Mouse (Mus musculus): ENCODE measurements around the gene Mpp6. TPM values are rescaled to one million over a fixed set of nuclear protein-coding genes. Genes with fewer than 3 reads are reported as not detected.

The Mpp6 gene
- polyA plus RNA-seq, 1 experiment from 2014 or later = 80.8 TPM

- ATAC-seq (ENCODE audit: low read depth) (no peak), DNase-seq (ENCODE audit: low spot score) (no peak)
- H3K4me2 ChIP-seq (ENCODE audit: low read depth, low read length) = no peak overlapping the region
- no peak overlapping the region for H3K27ac ChIP-seq (replicated peaks; ENCODE audit: low read depth, low read length)
- H3K9ac ChIP-seq (ENCODE audit: low read depth, low read length) = no peak overlapping the region
- H3K27me3 ChIP-seq (replicated peaks; ENCODE audit: control insufficient read depth, insufficient read depth, low read length) = no peaks in the 10 kb centered on the region
- H3K4me3 ChIP-seq (ENCODE audit: low read depth, low read length) = no peak overlapping the region
- no peaks in the 10 kb centered on the region for H3K4me1 ChIP-seq (ENCODE audit: control insufficient read depth, insufficient read depth, low read length)
- no peaks in the 10 kb centered on the region for H3K9me3 ChIP-seq (ENCODE audit: control insufficient read depth, low read length)
- WGBS = 85% methylated on average over 4 of the region's 4 CpGs
- peaks cover 9% of the 10 kb centered on the region for H3K36me3 ChIP-seq (ENCODE audit: control insufficient read depth, insufficient read depth, low read length)
These were observed 58.8 kb downstream of the Mpp6 start for GRCm38 (mm10) chr6:50168821-50169220.

GRCm38 (mm10) chr6:50169771-50170170 lies 59.7 kb downstream of the Mpp6 start:
- ATAC-seq (ENCODE audit: low read depth) = no peak
- peaks cover 9% of the 10 kb centered on the region for H3K36me3 ChIP-seq (ENCODE audit: control insufficient read depth, insufficient read depth, low read length)
- no peaks in the 10 kb centered on the region for H3K27me3 ChIP-seq (replicated peaks; ENCODE audit: control insufficient read depth, insufficient read depth, low read length)
- no peak for DNase-seq (ENCODE audit: low spot score)
- H3K9ac ChIP-seq (ENCODE audit: low read depth, low read length) = no peak overlapping the region
- H3K9me3 ChIP-seq (ENCODE audit: control insufficient read depth, low read length) = no peaks in the 10 kb centered on the region
- H3K4me1 ChIP-seq (ENCODE audit: control insufficient read depth, insufficient read depth, low read length) = no peaks in the 10 kb centered on the region
- no peak overlapping the region for H3K4me2 ChIP-seq (ENCODE audit: low read depth, low read length)
- H3K4me3 ChIP-seq (ENCODE audit: low read depth, low read length) = no peak overlapping the region
- H3K27ac ChIP-seq (replicated peaks; ENCODE audit: low read depth, low read length) = no peak overlapping the region

GRCm38 (mm10) chr6:50175736-50176135 lies 65.7 kb downstream of the Mpp6 start:
- no peak overlapping the region for H3K9ac ChIP-seq (ENCODE audit: low read depth, low read length)
- no peak overlapping the region for H3K27ac ChIP-seq (replicated peaks; ENCODE audit: low read depth, low read length)
- H3K4me1 ChIP-seq (ENCODE audit: control insufficient read depth, insufficient read depth, low read length) = no peaks in the 10 kb centered on the region
- no peak overlapping the region for H3K4me3 ChIP-seq (ENCODE audit: low read depth, low read length)
- H3K9me3 ChIP-seq (ENCODE audit: control insufficient read depth, low read length) = no peaks in the 10 kb centered on the region
- ATAC-seq (ENCODE audit: low read depth) (no peak), DNase-seq (ENCODE audit: low spot score) (no peak)
- H3K36me3 ChIP-seq (ENCODE audit: control insufficient read depth, insufficient read depth, low read length) = peaks cover 9% of the 10 kb centered on the region
- no peaks in the 10 kb centered on the region for H3K27me3 ChIP-seq (replicated peaks; ENCODE audit: control insufficient read depth, insufficient read depth, low read length)
- WGBS = 90% methylated on average over 1 of the region's 1 CpGs
- no peak overlapping the region for H3K4me2 ChIP-seq (ENCODE audit: low read depth, low read length)

GRCm38 (mm10) chr6:50180189-50180588 lies 70.1 kb downstream of the Mpp6 start:
- ATAC-seq (ENCODE audit: low read depth) (no peak), DNase-seq (ENCODE audit: low spot score) (no peak)
- H3K27me3 ChIP-seq (replicated peaks; ENCODE audit: control insufficient read depth, insufficient read depth, low read length) = no peaks in the 10 kb centered on the region
- WGBS = 73% methylated on average over 4 of the region's 4 CpGs
- H3K4me1 ChIP-seq (ENCODE audit: control insufficient read depth, insufficient read depth, low read length) = no peaks in the 10 kb centered on the region
- H3K4me3 ChIP-seq (ENCODE audit: low read depth, low read length) = no peak overlapping the region
- H3K9me3 ChIP-seq (ENCODE audit: control insufficient read depth, low read length) = no peaks in the 10 kb centered on the region
- H3K36me3 ChIP-seq (ENCODE audit: control insufficient read depth, insufficient read depth, low read length) = peaks cover 12% of the 10 kb centered on the region
- no peak overlapping the region for H3K9ac ChIP-seq (ENCODE audit: low read depth, low read length)
- H3K4me2 ChIP-seq (ENCODE audit: low read depth, low read length) = no peak overlapping the region
- H3K27ac ChIP-seq (replicated peaks; ENCODE audit: low read depth, low read length) = no peak overlapping the region

- Histone ChIP-seq H3K27me3 (replicated peaks; ENCODE audit: control insufficient read depth, insufficient read depth, low read length) (no peaks in the 10 kb centered on the region), H3K9ac (ENCODE audit: low read depth, low read length) (no peak overlapping the region), H3K4me1 (ENCODE audit: control insufficient read depth, insufficient read depth, low read length) (no peaks in the 10 kb centered on the region), H3K4me3 (ENCODE audit: low read depth, low read length) (no peak overlapping the region), H3K36me3 (ENCODE audit: control insufficient read depth, insufficient read depth, low read length) (peaks cover 31% of the 10 kb centered on the region), H3K27ac (replicated peaks; ENCODE audit: low read depth, low read length) (no peak overlapping the region), H3K4me2 (ENCODE audit: low read depth, low read length) (no peak overlapping the region), H3K9me3 (ENCODE audit: control insufficient read depth, low read length) (no peaks in the 10 kb centered on the region)
- no peak for ATAC-seq (ENCODE audit: low read depth)
- peak; percentile 29 for DNase-seq (ENCODE audit: low spot score)
- 67% methylated on average over 4 of the region's 4 CpGs for WGBS
These were observed 77.9 kb downstream of the Mpp6 start for GRCm38 (mm10) chr6:50187955-50188354.

GRCm38 (mm10) chr6:50189376-50189775 lies 79.3 kb downstream of the Mpp6 start:
- Histone ChIP-seq H3K4me2 (ENCODE audit: low read depth, low read length) (no peak overlapping the region), H3K4me3 (ENCODE audit: low read depth, low read length) (no peak overlapping the region), H3K4me1 (ENCODE audit: control insufficient read depth, insufficient read depth, low read length) (no peaks in the 10 kb centered on the region), H3K9me3 (ENCODE audit: control insufficient read depth, low read length) (no peaks in the 10 kb centered on the region), H3K9ac (ENCODE audit: low read depth, low read length) (no peak overlapping the region), H3K27me3 (replicated peaks; ENCODE audit: control insufficient read depth, insufficient read depth, low read length) (no peaks in the 10 kb centered on the region), H3K36me3 (ENCODE audit: control insufficient read depth, insufficient read depth, low read length) (peaks cover 31% of the 10 kb centered on the region), H3K27ac (replicated peaks; ENCODE audit: low read depth, low read length) (no peak overlapping the region)
- no peak for ATAC-seq (ENCODE audit: low read depth)
- DNase-seq (ENCODE audit: low spot score) = no peak

- no peak overlapping the region for H3K27ac ChIP-seq (replicated peaks; ENCODE audit: low read depth, low read length)
- H3K36me3 ChIP-seq (ENCODE audit: control insufficient read depth, insufficient read depth, low read length) = peaks cover 30% of the 10 kb centered on the region
- H3K9ac ChIP-seq (ENCODE audit: low read depth, low read length) = no peak overlapping the region
- no peaks in the 10 kb centered on the region for H3K9me3 ChIP-seq (ENCODE audit: control insufficient read depth, low read length)
- H3K4me1 ChIP-seq (ENCODE audit: control insufficient read depth, insufficient read depth, low read length) = no peaks in the 10 kb centered on the region
- no peak overlapping the region for H3K4me3 ChIP-seq (ENCODE audit: low read depth, low read length)
- ATAC-seq (ENCODE audit: low read depth) (no peak), DNase-seq (ENCODE audit: low spot score) (no peak)
- no peak overlapping the region for H3K4me2 ChIP-seq (ENCODE audit: low read depth, low read length)
- H3K27me3 ChIP-seq (replicated peaks; ENCODE audit: control insufficient read depth, insufficient read depth, low read length) = no peaks in the 10 kb centered on the region
- WGBS = 89% methylated on average over 3 of the region's 3 CpGs
These were observed 81.6 kb downstream of the Mpp6 start for GRCm38 (mm10) chr6:50191605-50192004.

- no peak overlapping the region for H3K27ac ChIP-seq (replicated peaks; ENCODE audit: low read depth, low read length)
- H3K4me2 ChIP-seq (ENCODE audit: low read depth, low read length) = no peak overlapping the region
- H3K9me3 ChIP-seq (ENCODE audit: control insufficient read depth, low read length) = no peaks in the 10 kb centered on the region
- no peaks in the 10 kb centered on the region for H3K27me3 ChIP-seq (replicated peaks; ENCODE audit: control insufficient read depth, insufficient read depth, low read length)
- WGBS = 76% methylated on average over 1 of the region's 1 CpGs
- no peak for ATAC-seq (ENCODE audit: low read depth)
- no peak overlapping the region for H3K4me3 ChIP-seq (ENCODE audit: low read depth, low read length)
- H3K36me3 ChIP-seq (ENCODE audit: control insufficient read depth, insufficient read depth, low read length) = peaks cover 30% of the 10 kb centered on the region
- DNase-seq (ENCODE audit: low spot score) = no peak
- H3K4me1 ChIP-seq (ENCODE audit: control insufficient read depth, insufficient read depth, low read length) = no peaks in the 10 kb centered on the region
- no peak overlapping the region for H3K9ac ChIP-seq (ENCODE audit: low read depth, low read length)
These were observed 82.1 kb downstream of the Mpp6 start for GRCm38 (mm10) chr6:50192169-50192568.

- 86% methylated on average over 3 of the region's 3 CpGs for WGBS
- H3K4me2 ChIP-seq (ENCODE audit: low read depth, low read length) = no peak overlapping the region
- H3K27me3 ChIP-seq (replicated peaks; ENCODE audit: control insufficient read depth, insufficient read depth, low read length) = no peaks in the 10 kb centered on the region
- ATAC-seq (ENCODE audit: low read depth) = no peak
- no peaks in the 10 kb centered on the region for H3K9me3 ChIP-seq (ENCODE audit: control insufficient read depth, low read length)
- H3K4me3 ChIP-seq (ENCODE audit: low read depth, low read length) = no peak overlapping the region
- H3K27ac ChIP-seq (replicated peaks; ENCODE audit: low read depth, low read length) = no peak overlapping the region
- no peak overlapping the region for H3K9ac ChIP-seq (ENCODE audit: low read depth, low read length)
- no peak for DNase-seq (ENCODE audit: low spot score)
- H3K36me3 ChIP-seq (ENCODE audit: control insufficient read depth, insufficient read depth, low read length) = peaks cover 30% of the 10 kb centered on the region
- H3K4me1 ChIP-seq (ENCODE audit: control insufficient read depth, insufficient read depth, low read length) = no peaks in the 10 kb centered on the region
These were observed 82.8 kb downstream of the Mpp6 start for GRCm38 (mm10) chr6:50192822-50193221.
